Mouse (Mus musculus) embryo, embryonic 10.5 days (tissue): ENCODE measurements around the gene Cers5.
A peak's percentile ranks its signal among the peaks of the same experiment; 100 is the strongest.
"Not testable (repeated sequence)": the region's sequence is repeated elsewhere in the genome, so short reads cannot be mapped to it uniquely, and the experiment has no call there.

ENCODE experiments used
- DNase-seq: peaks from one replicate; pipeline ENCODE4 v3.0.0-alpha.2; 2015; ENCODE audit warnings: low spot score

The Cers5 gene

DNA sequence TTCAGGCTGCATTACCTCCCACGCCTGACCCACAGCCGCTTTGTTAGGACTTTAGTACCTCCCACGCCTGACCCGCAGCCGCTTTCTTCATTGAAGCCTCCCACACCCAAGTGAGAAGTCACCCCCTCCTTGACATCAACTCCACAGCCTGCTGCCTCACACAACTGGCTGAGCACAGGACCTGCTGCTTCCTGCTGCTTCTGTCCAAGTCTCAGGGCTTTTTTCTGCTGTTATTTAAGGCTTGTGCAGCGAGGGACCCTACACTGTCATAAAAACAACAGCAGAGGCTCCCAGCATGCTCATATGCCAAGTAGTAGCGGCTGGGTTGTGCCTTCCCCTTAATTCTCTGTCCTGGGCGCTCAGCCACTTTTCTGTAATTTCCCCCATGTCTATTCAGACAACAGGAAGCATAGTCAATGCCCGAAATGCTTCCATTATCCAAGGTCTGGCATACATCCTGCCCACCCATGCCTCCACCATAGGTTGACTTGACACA, 15.0 kb upstream of the Cers5 start:
- DNase-seq, result no peak

GRCm38 (mm10) chr15:99778677-99779335, 6.1 kb upstream of the Cers5 start:
- DNase-seq, result no peak

- peak; percentile 84 for DNase-seq
Measured at GRCm38 (mm10) chr15:99778148-99778547, 5.5 kb upstream of the Cers5 start.

GRCm38 (mm10) chr15:99772925-99773324, 240 bp upstream of the Cers5 start:
- peak; percentile 8 for DNase-seq

DNA sequence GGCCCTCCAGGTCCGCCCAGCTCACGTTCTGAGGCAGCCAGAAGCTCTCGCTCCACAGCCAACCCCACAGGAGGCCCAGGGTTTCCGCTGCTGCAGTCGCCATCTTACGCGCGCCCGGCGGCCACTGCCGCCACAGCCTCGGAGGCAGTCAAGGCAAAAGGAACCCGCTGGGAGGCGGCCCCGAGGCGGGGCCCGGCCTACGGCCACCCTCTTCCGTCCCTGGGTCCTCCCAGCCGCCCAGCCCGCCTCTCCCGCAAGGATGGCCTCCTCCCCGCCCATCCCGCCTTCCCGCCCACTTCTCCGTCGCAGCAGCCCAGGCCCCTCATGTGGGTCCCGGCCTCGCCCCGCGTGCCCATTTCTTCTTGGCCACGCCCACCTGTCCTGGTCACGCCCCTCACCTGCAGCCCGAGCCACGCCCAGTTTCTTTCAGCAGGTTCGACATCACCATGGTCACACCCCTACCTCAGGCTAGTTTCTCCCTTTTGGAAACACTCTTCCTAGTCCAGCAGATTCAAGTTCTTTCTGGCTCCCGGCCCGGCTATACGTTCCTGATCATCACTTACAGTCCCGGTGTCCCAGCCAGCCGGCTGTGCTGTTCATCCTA, 306 bp downstream of the Cers5 start:
- peak; percentile 91 for DNase-seq

DNA sequence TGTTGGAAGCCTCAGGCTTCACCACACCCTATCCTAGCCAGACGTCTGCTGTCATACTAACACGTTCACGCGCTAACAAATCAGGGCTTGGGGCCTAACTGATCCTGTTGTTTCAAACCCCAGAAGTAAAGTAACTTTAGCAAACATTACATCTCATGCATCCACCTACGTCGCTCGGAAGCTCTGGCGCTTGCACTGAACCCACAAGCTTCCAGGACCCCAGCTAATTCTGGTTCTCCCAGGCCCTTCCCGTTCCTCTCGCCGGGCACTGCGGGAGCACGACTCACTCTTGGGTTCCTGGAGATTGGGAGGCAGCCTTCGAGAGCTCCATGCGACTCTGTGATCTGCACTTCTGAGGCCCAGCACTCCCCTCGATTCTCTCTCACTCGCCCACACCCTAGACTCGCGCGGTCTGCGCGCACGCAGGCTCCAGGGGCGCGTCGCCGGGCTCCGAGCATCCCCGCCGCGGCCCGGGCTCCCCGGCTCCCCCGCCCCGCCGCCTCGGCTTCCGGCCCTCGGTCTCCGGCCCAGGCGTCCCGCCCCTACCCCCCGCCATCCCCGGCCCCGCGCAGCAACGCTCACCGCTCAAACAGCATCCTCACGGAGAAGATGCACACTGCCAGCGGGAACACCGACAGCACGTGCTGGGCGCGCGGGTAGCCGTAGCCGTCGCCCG, 946 bp downstream of the Cers5 start:
- DNase-seq, result peak; percentile 59

DNA sequence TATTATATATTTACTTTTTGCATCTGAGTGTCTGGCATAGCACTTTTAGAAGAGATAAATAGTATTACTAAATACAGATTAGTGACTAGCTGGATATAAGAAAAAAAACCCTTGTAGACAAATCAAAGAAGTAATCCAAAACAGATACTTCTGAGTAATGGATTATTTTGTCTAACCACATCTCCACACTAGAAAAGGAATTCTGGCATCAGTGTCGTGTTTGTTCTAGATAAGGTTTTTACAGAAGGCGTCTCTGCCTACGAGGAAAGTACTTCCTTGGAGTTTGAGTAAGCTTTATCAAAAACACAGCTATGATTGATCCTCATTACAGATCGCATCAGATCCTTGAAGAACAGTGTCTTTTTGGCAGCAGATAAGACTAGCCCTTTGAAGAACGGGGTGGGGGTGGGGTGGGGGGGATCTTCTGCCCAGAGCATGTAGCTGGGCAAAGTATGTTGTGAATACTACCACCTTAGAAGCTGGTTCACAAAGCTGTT, 1.6 kb downstream of the Cers5 start:
- DNase-seq, result no peak

DNA sequence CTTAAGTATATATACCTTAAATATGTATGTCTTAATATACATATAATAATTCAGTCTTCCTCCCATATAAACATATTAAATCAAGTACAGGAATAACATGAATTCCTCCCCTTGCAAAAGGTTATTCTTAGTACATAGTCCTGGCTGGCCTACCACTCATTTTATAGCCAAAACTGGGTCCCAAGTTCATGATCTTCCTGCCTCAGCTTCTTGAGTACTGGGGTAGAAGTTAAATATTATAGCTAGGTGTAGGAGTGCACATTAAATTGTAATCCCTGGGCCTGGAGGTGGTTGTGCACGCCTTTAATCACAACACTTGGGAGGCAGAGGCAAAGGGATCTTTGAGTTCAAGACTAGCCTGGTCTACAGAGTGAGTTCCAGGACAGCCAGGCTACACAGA, 3.9 kb downstream of the Cers5 start:
- DNase-seq, result no peak

DNA sequence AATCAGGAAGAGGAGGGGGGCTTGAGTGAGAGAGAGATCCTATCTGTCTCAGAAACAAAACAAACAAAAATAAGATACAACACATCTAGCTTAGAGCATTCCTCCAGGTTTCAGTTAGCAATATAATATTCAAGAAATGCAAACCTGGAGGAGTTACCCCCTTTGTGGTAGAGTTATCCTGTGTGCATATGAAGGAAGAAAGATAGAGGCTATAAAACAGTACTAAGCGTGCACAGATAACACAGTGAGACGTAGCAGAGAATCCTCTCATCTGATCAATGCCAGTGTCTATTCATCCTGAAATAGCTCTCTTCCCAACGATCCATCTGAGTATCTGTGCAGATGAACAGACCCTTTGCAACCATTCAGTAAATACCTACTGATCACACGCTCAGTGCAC, 5.2 kb downstream of the Cers5 start:
- no peak for DNase-seq

GRCm38 (mm10) chr15:99754204-99754603, 18.5 kb downstream of the Cers5 start:
- DNase-seq, result no peak

DNA sequence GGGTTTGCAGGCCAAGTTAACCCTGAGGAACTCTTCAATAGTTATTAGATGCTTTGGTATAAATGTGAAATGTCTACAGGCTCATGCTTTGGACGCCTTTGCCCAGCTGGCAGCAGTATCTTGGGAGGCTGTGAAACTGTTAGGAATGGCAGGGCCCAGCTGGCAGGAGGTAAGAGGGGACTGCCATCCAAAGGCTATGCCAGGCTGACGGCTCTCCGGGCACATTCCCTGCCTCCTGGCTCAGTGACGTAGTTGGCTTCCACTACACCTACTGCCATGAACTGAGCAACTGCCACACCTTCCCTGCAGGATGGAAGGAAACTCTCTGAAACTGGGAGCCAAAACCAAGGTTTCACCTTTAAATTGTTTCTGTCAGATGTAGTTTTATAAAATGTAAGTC, 32.5 kb downstream of the Cers5 start:
- no peak for DNase-seq

DNA sequence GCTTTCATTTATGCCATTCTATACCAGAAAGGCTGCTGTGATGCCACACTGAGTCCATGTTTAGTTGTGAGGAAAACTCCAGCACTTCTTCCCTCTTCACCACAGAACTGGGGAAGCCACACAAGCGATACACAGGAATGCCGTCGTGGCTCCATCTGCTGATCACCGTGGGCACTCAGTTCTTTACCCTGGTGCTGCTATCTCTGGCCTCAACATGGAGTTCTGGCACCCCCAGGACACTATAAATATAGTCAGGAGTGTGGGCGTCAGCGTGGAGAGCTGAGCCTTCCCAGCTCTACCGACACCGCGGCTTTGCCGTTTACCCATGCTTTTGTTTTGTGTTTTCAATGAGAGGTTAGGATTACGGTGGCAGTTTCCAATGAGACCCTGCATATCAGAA, 36.0 kb downstream of the Cers5 start:
- no peak for DNase-seq

GRCm38 (mm10) chr15:99735631-99736030, 37.1 kb downstream of the Cers5 start:
- DNase-seq, result no peak

GRCm38 (mm10) chr15:99733186-99733585, 39.5 kb downstream of the Cers5 start:
- DNase-seq, result no peak

DNA sequence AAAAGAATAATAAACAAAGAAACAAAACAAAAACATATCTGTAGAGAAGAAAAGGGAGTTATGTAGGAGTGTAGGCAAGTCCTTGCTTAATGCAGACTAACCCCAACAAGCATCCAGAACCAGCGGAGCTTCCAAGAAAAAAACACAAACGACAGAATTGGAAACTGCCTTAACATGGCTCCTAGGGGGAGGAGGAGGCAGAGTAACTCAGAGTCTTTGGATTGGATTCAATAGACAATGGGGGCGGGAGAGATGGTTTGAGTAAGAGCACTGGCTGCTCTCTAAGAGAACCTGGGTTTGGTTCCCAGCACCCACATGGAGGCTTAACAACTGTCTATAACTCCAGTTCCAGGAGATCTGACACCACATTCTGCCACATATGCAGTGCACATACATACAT, 41.0 kb downstream of the Cers5 start:
- no peak for DNase-seq

GRCm38 (mm10) chr15:99731167-99731566, 41.5 kb downstream of the Cers5 start:
- no peak for DNase-seq

- DNase-seq, result no peak
Measured at GRCm38 (mm10) chr15:99729056-99729783, 43.5 kb downstream of the Cers5 start.

- DNase-seq, result no peak
Measured at GRCm38 (mm10) chr15:99728211-99728610, 44.5 kb downstream of the Cers5 start.

- DNase-seq, result no peak
Measured at GRCm38 (mm10) chr15:99727525-99727924, 45.2 kb downstream of the Cers5 start.

- DNase-seq, result not testable (repeated sequence)
Measured at GRCm38 (mm10) chr15:99727039-99727438, 45.6 kb downstream of the Cers5 start.

- no peak for DNase-seq
Measured at GRCm38 (mm10) chr15:99726549-99726948, 46.1 kb downstream of the Cers5 start.
